Comparison of ENCODE assay signal across 28 mouse cellular contexts in the genomic region with DNA sequence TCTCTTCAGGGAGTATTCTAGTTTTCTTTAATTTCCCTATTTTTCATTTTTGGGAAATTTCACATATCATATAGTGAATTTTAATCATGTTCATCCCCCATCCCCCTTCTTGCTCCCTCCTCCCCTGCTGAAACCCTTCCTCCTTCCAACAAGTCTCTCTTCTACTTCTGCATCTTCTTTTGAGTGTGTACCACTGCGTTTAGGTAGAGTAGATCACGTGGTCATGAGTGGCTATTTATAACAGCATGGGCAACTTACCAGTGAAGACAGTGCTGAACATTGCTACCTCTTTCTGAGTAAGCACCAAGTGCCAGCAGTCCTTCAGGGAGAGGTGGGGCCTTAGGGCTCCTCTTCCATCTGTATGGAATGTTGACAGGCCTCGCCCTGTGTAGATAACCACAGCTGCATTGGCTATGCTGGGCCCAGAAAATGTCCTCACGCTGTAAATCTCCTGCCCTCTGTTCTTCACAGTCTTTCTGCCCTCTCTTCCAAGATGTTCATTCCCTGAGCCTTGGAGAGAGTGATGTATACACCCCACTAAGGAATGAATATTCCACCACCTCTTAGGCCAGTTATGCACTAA. TPM values are rescaled to one million over a fixed set of nuclear protein-coding genes. Genes with fewer than 3 reads are reported as not detected.
DNase-seq lines count a peak whose midpoint lies in the region; ATAC-seq and TF ChIP-seq lines count a peak whose summit lies in the region.
"Had no signal": no experiment of that assay in that cellular context is flagged by ENCODE, and none has a peak within 500 bp of the region (broad histone marks: within the 10 kb centered on the region; RNA-seq: fewer than 3 reads in every experiment).

No protein-coding gene starts in this region.

- no peaks in the 10 kb centered on the region for H3K79me3 ChIP-seq in C2C12 (ENCODE audit: low read depth)

- no peak overlapping the region for H3K27ac ChIP-seq in neural tube, embryonic 15.5 days (replicated peaks)
- H3K27ac ChIP-seq in hindbrain, embryonic 12.5 days = no peak overlapping the region
- H3K27ac ChIP-seq: embryonic facial prominence, embryonic 12.5 days; embryonic facial prominence, embryonic 15.5 days; gastrocnemius, adult 2 months; hindbrain, embryonic 13.5 days; intestine, embryonic 15.5 days had no signal

- H3K36me3 ChIP-seq in C2C12 (ENCODE audit: control insufficient read depth, insufficient read depth) = no peaks in the 10 kb centered on the region
- H3K36me3 ChIP-seq in neural tube, embryonic 15.5 days = no peaks in the 10 kb centered on the region
- H3K36me3 ChIP-seq in hindbrain, embryonic 12.5 days = no peaks in the 10 kb centered on the region
- H3K36me3 ChIP-seq: embryonic facial prominence, embryonic 12.5 days; embryonic facial prominence, embryonic 15.5 days; hindbrain, embryonic 13.5 days; intestine, embryonic 15.5 days had no signal

- no peaks in the 10 kb centered on the region for H3K27me3 ChIP-seq in C2C12 (ENCODE audit: control insufficient read depth, insufficient read depth, insufficient read length)
- no peaks in the 10 kb centered on the region for H3K27me3 ChIP-seq in neural tube, embryonic 15.5 days (replicated peaks)
- H3K27me3 ChIP-seq in hindbrain, embryonic 12.5 days = no peaks in the 10 kb centered on the region
- H3K27me3 ChIP-seq: embryonic facial prominence, embryonic 12.5 days; embryonic facial prominence, embryonic 15.5 days; intestine, embryonic 15.5 days had no signal

- intact Hi-C loops in heart, postnatal 25 days (cut with DNase I) = no loop called here

- no peak for TF ChIP-seq CTCF in C2C12 (IDR thresholded peaks at IDR 0.05; ENCODE audit: control insufficient read depth, insufficient read depth, insufficient read length)

- H3K4me2 ChIP-seq in neural tube, embryonic 15.5 days = no peak overlapping the region
- H3K4me2 ChIP-seq in hindbrain, embryonic 12.5 days (replicated peaks) = no peak overlapping the region
- H3K4me2 ChIP-seq: embryonic facial prominence, embryonic 12.5 days; embryonic facial prominence, embryonic 15.5 days; hindbrain, embryonic 13.5 days; intestine, embryonic 15.5 days had no signal

- peak; percentile 10 for DNase-seq in heart, adult 8-10 months (ENCODE audit: low spot score)
- DNase-seq in heart, postnatal 25 days (ENCODE audit: low spot score) = no peak
- DNase-seq in 3134 (ENCODE audit: extremely low read depth, insufficient read length, low spot score) = peak; percentile 6
- DNase-seq in ZHBTc4 (ENCODE audit: low read depth, low spot score) = peak; percentile 5
- DNase-seq: adrenal gland, adult 2 months; adrenal gland, postnatal 14 days; cerebellum, adult 11 months; cerebellum, adult 2 months; cerebellum, adult 9-11 months; cerebellum, postnatal 25 days; forebrain, postnatal 0 days; gastrocnemius, adult 2 months; gastrocnemius, postnatal 14 days; kidney, adult 11 months; kidney, adult 8-10 months had no signal

- H3ac ChIP-seq in C2C12 (ENCODE audit: control insufficient read depth, insufficient read length, low read depth) = no peak overlapping the region

- no peak overlapping the region for H3K4me3 ChIP-seq in C2C12 (ENCODE audit: insufficient read depth, poor library complexity, severe bottlenecking)
- H3K4me3 ChIP-seq in neural tube, embryonic 15.5 days (replicated peaks) = no peak overlapping the region
- H3K4me3 ChIP-seq in hindbrain, embryonic 12.5 days = no peak overlapping the region
- H3K4me3 ChIP-seq: embryonic facial prominence, embryonic 12.5 days; embryonic facial prominence, embryonic 15.5 days; gastrocnemius, adult 2 months; hindbrain, embryonic 13.5 days; intestine, embryonic 15.5 days had no signal

- no peak for ATAC-seq in neural tube, embryonic 15.5 days (ENCODE audit: low FRiP score)
- no peak for ATAC-seq in hindbrain, embryonic 12.5 days (ENCODE audit: low FRiP score)
- ATAC-seq: forebrain, embryonic 14.5 days; forebrain, postnatal 0 days; hindbrain, embryonic 16.5 days; intestine, embryonic 15.5 days had no signal

- no peak overlapping the region for H3K9ac ChIP-seq in neural tube, embryonic 15.5 days (replicated peaks)
- no peak overlapping the region for H3K9ac ChIP-seq in hindbrain, embryonic 12.5 days
- H3K9ac ChIP-seq: embryonic facial prominence, embryonic 12.5 days; embryonic facial prominence, embryonic 15.5 days; forebrain, postnatal 0 days; hindbrain, embryonic 13.5 days; intestine, embryonic 15.5 days had no signal

- WGBS in neural tube, embryonic 15.5 days = 93% methylated on average over 4 of the region's 4 CpGs
- 87% methylated on average over 4 of the region's 4 CpGs for WGBS in hindbrain, embryonic 12.5 days

- H3K4me1 ChIP-seq in neural tube, embryonic 15.5 days = peaks cover 3% of the 10 kb centered on the region; the same call in 1 of the 2 replicates
- H3K4me1 ChIP-seq in hindbrain, embryonic 12.5 days = peaks cover 3% of the 10 kb centered on the region; the same call in 1 of the 2 replicates
- H3K4me1 ChIP-seq: embryonic facial prominence, embryonic 12.5 days; embryonic facial prominence, embryonic 15.5 days; intestine, embryonic 15.5 days had no signal

- no peaks in the 10 kb centered on the region for H3K79me2 ChIP-seq in C2C12 (ENCODE audit: control insufficient read depth, insufficient read depth)

- no peaks in the 10 kb centered on the region for H3K9me3 ChIP-seq in neural tube, embryonic 15.5 days (replicated peaks)
- no peaks in the 10 kb centered on the region for H3K9me3 ChIP-seq in hindbrain, embryonic 12.5 days (replicated peaks)
- H3K9me3 ChIP-seq: embryonic facial prominence, embryonic 12.5 days; embryonic facial prominence, embryonic 15.5 days; hindbrain, embryonic 13.5 days; intestine, embryonic 15.5 days had no signal

TF ChIP-seq in C2C12, 6 proteins besides CTCF, POLR2A, EP300 and RAD21:
- TF ChIP-seq USF1 (IDR thresholded peaks at IDR 0.05; ENCODE audit: low read depth) = peak; percentile 67
- TF ChIP-seq FOSL1 (IDR thresholded peaks at IDR 0.05; ENCODE audit: insufficient read depth, low read length, poor library complexity, severe bottlenecking) = no peak

RNA-seq across cellular contexts. Expression of gene Tnr, which starts 33.6 kb away (rescaled TPM):
- total RNA-seq in heart, adult 8-10 months (2022) = under 1 TPM; 0.03 to 0.25 (median 0.10) TPM
- under 1 TPM; 0.21 to 0.28 TPM for total RNA-seq in heart, postnatal 25 days (2021)
- polyA plus RNA-seq in C2C12 (2012; fragmentation: generic; extraction: Trizol) = under 0.01 TPM
- polyA plus RNA-seq in neural tube, embryonic 15.5 days (2015; fragmentation: Nextera tagmentation; extraction: Ambion mirVana) = 4.2 and 5.3 TPM in 2 replicates
- polyA plus RNA-seq in hindbrain, embryonic 12.5 days (2016; fragmentation: Nextera tagmentation; extraction: Ambion mirVana) = 1.3 and 1.4 TPM in 2 replicates
- total RNA-seq: common myeloid progenitor, adult 5-6 weeks; gastrocnemius, adult 2 months; hematopoietic stem cell, adult 5-6 weeks; MEL had no signal
- polyA plus RNA-seq: heart, embryonic 14.5 days had no signal
